Mouse (Mus musculus): Measurements from ENCODE around the gene Fam57b.

- no peak for TF ChIP-seq POLR2A (IDR thresholded peaks at IDR 0.05; ENCODE audit: insufficient read length, low read depth)
- TF ChIP-seq USF1 (IDR thresholded peaks at IDR 0.05; ENCODE audit: low read depth): no peak
- TF ChIP-seq POLR2AphosphoS2 (IDR thresholded peaks at IDR 0.05; ENCODE audit: insufficient read length, low read depth): no peak
- no peak for TF ChIP-seq MAX (IDR thresholded peaks at IDR 0.05; ENCODE audit: low read depth)
- no peak for TF ChIP-seq E2F4 (IDR thresholded peaks at IDR 0.05; ENCODE audit: insufficient read depth)
Measured at GRCm38 (mm10) chr7:126760391-126760802, 37.1 kb upstream of the Fam57b start.

All from myocyte (in vitro differentiated cells).